Mouse (Mus musculus) olfactory bulb, adult 2 months (tissue): ENCODE results near the gene Tubgcp5. TPM values are rescaled to one million over a fixed set of nuclear protein-coding genes. Genes with fewer than 3 reads are reported as not detected.

ENCODE experiments used
- H3K27ac ChIP-seq: fragments of 200-500 bp; 2 replicates; pipeline ENCODE4 v1.5.1; 2012; ENCODE audit warnings: low read depth, low read length; ENCODE audit not compliant: insufficient read depth
- H3K4me1 ChIP-seq: fragments of 200-500 bp; 2 replicates; pipeline ENCODE4 v1.6.1; 2012; ENCODE audit warnings: low read length; ENCODE audit not compliant: control insufficient read depth, insufficient read depth
- H3K4me3 ChIP-seq: fragments of 200-500 bp; 2 replicates; pipeline ENCODE4 v1.5.1; 2012; ENCODE audit warnings: mild to moderate bottlenecking, low read depth, low read length, moderate library complexity; ENCODE audit not compliant: insufficient read depth
- CTCF ChIP-seq: fragments of 200-500 bp; IDR thresholded peaks from 2 replicates; pipeline ENCODE4 v1.5.1; 2012; ENCODE audit warnings: low read depth, mild to moderate bottlenecking, low read length, moderate library complexity; ENCODE audit not compliant: insufficient read depth
- POLR2A ChIP-seq: fragments of 200-500 bp; IDR thresholded peaks from 2 replicates; pipeline ENCODE4 v1.6.1; 2012; ENCODE audit warnings: mild to moderate bottlenecking, low read depth, low read length, moderate library complexity; ENCODE audit not compliant: insufficient read depth
- WGBS: fragments of 180-500 bp; shearing (Covaris S2); methylation state at CpG from one replicate; pipeline ENCODE4 v1.1.7; 2018; 5-methylcytosine and 5-hydroxymethylcytosine counted together
- polyA plus RNA-seq: library from polyadenylated mRNA; stranded (reverse); fragments of >200 nt; gene quantifications from 2 replicates; pipeline ENCODE4 v1.2.4, GENCODE M21; 2012; ENCODE audit warnings: low replicate concordance; ENCODE audit not compliant: missing spikeins, insufficient read depth, insufficient read length

Gene Tubgcp5
- polyA plus RNA-seq, 1 experiment = not detected

DNA sequence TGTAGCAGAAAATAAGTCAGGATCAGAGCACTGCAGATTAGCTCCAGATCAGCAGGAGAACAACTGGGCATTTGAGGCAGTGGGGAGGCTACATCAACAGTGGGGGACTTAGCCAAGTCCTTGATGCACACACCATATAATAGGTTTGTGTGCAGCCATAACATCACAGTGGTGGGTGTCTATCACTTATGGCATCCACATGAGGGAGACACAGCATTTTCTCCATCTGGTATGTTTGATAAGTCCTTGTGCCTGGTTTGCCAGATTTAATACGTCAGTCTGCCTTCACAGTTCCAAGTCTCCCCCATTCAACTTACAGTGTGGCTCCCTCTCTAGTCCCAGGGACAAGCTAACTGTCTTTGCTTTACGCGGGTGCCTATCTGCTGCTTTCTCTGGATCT, 1.7 kb upstream of the Tubgcp5 start:
- 71% methylated on average over 3 of the region's 3 CpGs for WGBS
- TF ChIP-seq CTCF = no peak
- no peak for TF ChIP-seq POLR2A
- H3K27ac ChIP-seq = no peak overlapping the region
- H3K4me1 ChIP-seq = peaks cover 4% of the 10 kb centered on the region
- no peak overlapping the region for H3K4me3 ChIP-seq

- H3K27ac ChIP-seq = no peak overlapping the region
- 27% methylated on average over 13 of the region's 13 CpGs for WGBS
- H3K4me3 ChIP-seq = peak overlapping the region; percentile 92
- TF ChIP-seq POLR2A (no peak), CTCF (no peak)
- peaks cover 4% of the 10 kb centered on the region for H3K4me1 ChIP-seq
Measured at GRCm38 (mm10) chr7:55793236-55793951, 560 bp upstream of the Tubgcp5 start.

DNA sequence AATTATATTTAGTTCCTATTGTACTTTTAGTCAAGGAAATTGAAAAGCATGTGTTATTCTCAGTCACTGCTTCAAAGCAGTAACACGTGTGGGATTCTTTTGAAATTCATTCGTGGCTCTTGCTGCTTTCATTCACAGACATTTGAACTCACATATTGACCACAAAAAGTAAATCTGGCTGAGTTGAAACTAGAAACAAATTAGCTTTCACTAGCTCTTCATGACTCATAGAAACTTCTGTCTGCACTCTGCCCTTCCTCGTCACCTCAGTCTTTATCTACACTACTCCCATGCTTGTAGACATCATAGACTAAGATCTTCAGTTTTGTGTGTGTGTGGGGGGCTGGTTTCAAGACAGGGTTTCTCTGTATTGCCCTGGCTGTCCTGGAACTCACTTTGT, 6.0 kb downstream of the Tubgcp5 start:
- Histone ChIP-seq H3K27ac (no peak overlapping the region), H3K4me1 (peaks cover 2% of the 10 kb centered on the region), H3K4me3 (no peak overlapping the region)
- 86% methylated on average over 3 of the region's 3 CpGs for WGBS
- no peak for TF ChIP-seq CTCF
- no peak for TF ChIP-seq POLR2A

DNA sequence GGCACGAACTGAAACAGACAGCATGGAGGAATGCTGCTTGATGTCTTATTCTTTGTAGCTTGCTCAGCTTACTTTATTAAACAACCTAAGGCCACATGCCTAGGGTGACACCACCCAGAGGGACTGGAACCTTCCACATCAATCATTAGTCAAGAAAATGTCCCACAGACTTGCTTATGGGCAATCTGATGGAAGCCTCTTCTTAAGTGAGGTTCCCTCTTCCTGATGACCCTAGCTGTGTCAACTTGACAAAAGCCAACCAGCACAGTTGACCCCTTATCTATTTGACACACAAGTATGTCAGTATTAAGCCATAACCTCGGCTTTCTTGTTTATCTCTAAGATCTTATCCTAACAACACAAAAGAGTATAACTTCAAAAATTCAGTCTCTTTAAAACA, 16.0 kb downstream of the Tubgcp5 start:
- 92% methylated on average over 2 of the region's 2 CpGs for WGBS
- H3K4me1 ChIP-seq = no peaks in the 10 kb centered on the region
- H3K27ac ChIP-seq = no peak overlapping the region
- no peak for TF ChIP-seq POLR2A
- H3K4me3 ChIP-seq = no peak overlapping the region

GRCm38 (mm10) chr7:55824468-55824867, 30.5 kb downstream of the Tubgcp5 start:
- TF ChIP-seq POLR2A = no peak
- TF ChIP-seq CTCF = no peak
- WGBS = 68% methylated on average over 5 of the region's 5 CpGs
- H3K4me1 ChIP-seq = peaks cover 4% of the 10 kb centered on the region
- no peak overlapping the region; the same call in 1 of the 2 replicates for H3K27ac ChIP-seq
- no peak overlapping the region for H3K4me3 ChIP-seq

GRCm38 (mm10) chr7:55827551-55827950, 33.6 kb downstream of the Tubgcp5 start:
- H3K4me3 ChIP-seq = no peak overlapping the region
- WGBS = 62% methylated on average over 9 of the region's 9 CpGs
- H3K27ac ChIP-seq = peak overlapping the region; percentile 42
- TF ChIP-seq POLR2A (no peak), CTCF (no peak)
- H3K4me1 ChIP-seq = peaks cover 4% of the 10 kb centered on the region

GRCm38 (mm10) chr7:55836877-55837276, 42.9 kb downstream of the Tubgcp5 start:
- no peak overlapping the region for H3K27ac ChIP-seq
- 92% methylated on average over 4 of the region's 4 CpGs for WGBS
- TF ChIP-seq POLR2A (no peak), CTCF (no peak)
- H3K4me1 ChIP-seq = no peaks in the 10 kb centered on the region
- no peak overlapping the region for H3K4me3 ChIP-seq

DNA sequence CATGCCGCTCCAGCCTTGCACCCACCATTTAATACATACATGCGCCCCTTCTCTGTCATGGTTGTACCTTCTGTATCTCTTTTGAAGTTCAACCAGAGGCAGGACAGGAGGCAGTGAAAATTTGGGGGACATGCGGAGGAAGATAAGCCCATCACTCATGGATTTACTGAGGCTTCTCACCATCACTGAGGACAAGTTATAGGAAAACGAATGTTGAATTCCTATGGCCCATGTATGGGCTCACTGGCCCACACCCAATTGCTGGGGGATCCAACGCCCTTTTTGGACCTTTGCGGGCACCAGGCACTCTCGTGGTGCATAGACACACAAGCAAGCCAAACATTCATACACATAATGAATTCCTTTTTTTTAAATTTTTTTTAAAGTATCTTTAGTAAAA, 47.5 kb downstream of the Tubgcp5 start, which contains the start of gene Cyfip1:
TSS of gene Cyfip1 (plus strand) at position 301 of the 400 bp plus-strand sequence.
- Histone ChIP-seq H3K27ac (peak within 1 kb of the TSS; percentile 88), H3K4me3 (peak within 1 kb of the TSS; percentile 91), H3K4me1 (peaks cover 2% of the 10 kb centered on the region)
- WGBS = 55% methylated on average over 7 of the region's 7 CpGs
- TF ChIP-seq POLR2A (no peak), CTCF (no peak)

DNA sequence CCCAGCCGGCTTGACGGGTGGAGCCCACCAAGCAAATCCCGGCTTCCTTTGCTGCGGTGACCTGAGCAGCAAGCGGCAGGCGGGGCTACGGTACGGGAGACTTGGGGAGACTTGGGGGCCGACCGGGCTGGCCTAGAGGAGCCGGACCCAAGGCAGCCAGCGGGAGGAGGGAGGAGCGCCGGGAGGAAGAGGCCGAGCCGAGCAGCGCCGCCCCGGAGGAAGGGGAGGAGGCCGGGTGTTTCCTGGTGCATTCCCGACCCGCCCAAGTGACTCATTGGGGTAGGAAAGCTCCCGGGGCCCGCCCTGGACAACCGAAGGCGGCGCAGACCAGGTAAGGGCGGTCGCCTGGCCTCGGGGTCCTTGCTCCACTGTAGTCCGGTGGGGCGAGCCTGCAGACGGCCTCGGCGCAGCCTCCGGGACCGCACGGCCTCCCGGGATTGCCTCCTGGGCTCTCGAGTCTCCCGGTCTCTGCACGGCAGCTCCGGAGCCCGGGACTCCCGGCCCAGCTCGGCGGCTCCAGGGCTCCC, 48.1 kb downstream of the Tubgcp5 start:
- no peak for TF ChIP-seq CTCF
- TF ChIP-seq POLR2A = 0 out of 2 replicates have a peak, but pooled peaks have one; percentile 38
- under 1% methylated on average over 47 of the region's 47 CpGs for whole genome bisulfite sequencing
- peak overlapping the region; percentile 88 for H3K27ac ChIP-seq
- peak overlapping the region; percentile 91 for H3K4me3 ChIP-seq
- H3K4me1 ChIP-seq = peaks cover 2% of the 10 kb centered on the region
